Mouse (Mus musculus): ENCODE data around the gene Carnmt1.

The Carnmt1 gene

GRCm38 (mm10) chr19:18670608-18671007, at the start of gene Carnmt1:
Gene Carnmt1, plus strand, starts transcription at chr19:18670764.
- peak; percentile 95 for DNase-seq (ENCODE audit: low read depth, low spot score)

DNA sequence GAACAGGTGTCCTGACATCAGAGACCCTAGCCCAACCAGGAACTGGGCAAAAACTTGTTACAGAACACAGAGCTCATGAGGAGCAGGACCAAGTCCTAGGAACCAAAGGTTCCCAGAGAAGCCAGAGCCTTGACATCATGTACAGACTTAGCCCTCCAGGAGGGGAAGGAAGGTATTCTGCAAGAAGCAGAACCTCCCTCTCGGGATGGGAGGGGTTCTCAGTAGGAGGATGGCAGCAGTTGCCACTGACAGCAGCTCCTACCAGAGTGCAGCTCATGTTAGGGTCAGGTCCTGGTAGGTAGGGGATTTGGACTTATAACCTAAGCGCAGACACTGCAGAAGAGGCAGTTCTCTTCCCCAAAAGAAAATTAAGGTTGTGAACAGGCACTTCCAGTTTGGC, 46.7 kb upstream of the Carnmt1 start:
- no peak for DNase-seq (ENCODE audit: low read depth, low spot score)

- no peak for DNase-seq (ENCODE audit: low read depth, low spot score)
Measured at GRCm38 (mm10) chr19:18629589-18629988, 41.0 kb upstream of the Carnmt1 start.

- no peak for DNase-seq (ENCODE audit: low read depth, low spot score)
Measured at GRCm38 (mm10) chr19:18630221-18631119, 40.1 kb upstream of the Carnmt1 start.

GRCm38 (mm10) chr19:18631161-18631643, 39.4 kb upstream of the Carnmt1 start:
- DNase-seq (ENCODE audit: low read depth, low spot score): no peak

GRCm38 (mm10) chr19:18631644-18632219, 38.8 kb upstream of the Carnmt1 start, which contains the start of the genes Ostf1 and Nmrk1:
Gene Ostf1, minus strand, starts transcription at chr19:18631823.
Gene Nmrk1, plus strand, starts transcription at chr19:18631950.
- DNase-seq (ENCODE audit: low read depth, low spot score): peak; percentile 66

- DNase-seq (ENCODE audit: low read depth, low spot score): no peak
Measured at GRCm38 (mm10) chr19:18632231-18633185, 38.1 kb upstream of the Carnmt1 start.

GRCm38 (mm10) chr19:18637954-18638353, 32.6 kb upstream of the Carnmt1 start:
- DNase-seq (ENCODE audit: low read depth, low spot score): no peak

- no peak for DNase-seq (ENCODE audit: low read depth, low spot score)
Measured at GRCm38 (mm10) chr19:18638949-18639348, 31.6 kb upstream of the Carnmt1 start.

- no peak for DNase-seq (ENCODE audit: low read depth, low spot score)
Measured at GRCm38 (mm10) chr19:18639552-18639951, 31.0 kb upstream of the Carnmt1 start.

- DNase-seq (ENCODE audit: low read depth, low spot score): no peak
Measured at GRCm38 (mm10) chr19:18641001-18641400, 29.6 kb upstream of the Carnmt1 start.

GRCm38 (mm10) chr19:18643411-18643810, 27.2 kb upstream of the Carnmt1 start:
- DNase-seq (ENCODE audit: low read depth, low spot score): no peak

GRCm38 (mm10) chr19:18644084-18644483, 26.5 kb upstream of the Carnmt1 start:
- no peak for DNase-seq (ENCODE audit: low read depth, low spot score)

DNA sequence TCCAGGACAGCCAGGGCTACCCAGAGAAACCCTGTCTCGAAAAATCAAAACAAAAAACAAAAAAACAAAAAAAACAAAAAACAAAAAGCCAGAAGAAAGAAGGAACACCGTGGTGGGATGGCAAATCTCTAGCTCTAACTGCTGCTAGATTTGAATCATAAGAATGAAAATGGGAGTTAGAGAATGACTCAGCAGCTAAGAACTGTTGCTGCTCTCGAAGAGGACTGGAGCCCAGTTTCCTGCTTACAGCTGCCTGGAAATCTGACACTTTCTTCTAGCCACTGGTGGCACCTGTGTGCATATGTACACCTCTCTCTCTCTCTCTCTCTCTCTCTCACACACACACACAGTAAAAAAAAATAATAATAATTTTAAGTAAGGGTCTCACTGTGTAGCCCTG, 24.2 kb upstream of the Carnmt1 start:
- no peak for DNase-seq (ENCODE audit: low read depth, low spot score)

- DNase-seq (ENCODE audit: low read depth, low spot score): no peak
Measured at GRCm38 (mm10) chr19:18646853-18647420, 23.6 kb upstream of the Carnmt1 start.

- no peak for DNase-seq (ENCODE audit: low read depth, low spot score)
Measured at GRCm38 (mm10) chr19:18647775-18648557, 22.6 kb upstream of the Carnmt1 start.

- DNase-seq (ENCODE audit: low read depth, low spot score): no peak
Measured at GRCm38 (mm10) chr19:18648558-18648945, 22.0 kb upstream of the Carnmt1 start.

DNA sequence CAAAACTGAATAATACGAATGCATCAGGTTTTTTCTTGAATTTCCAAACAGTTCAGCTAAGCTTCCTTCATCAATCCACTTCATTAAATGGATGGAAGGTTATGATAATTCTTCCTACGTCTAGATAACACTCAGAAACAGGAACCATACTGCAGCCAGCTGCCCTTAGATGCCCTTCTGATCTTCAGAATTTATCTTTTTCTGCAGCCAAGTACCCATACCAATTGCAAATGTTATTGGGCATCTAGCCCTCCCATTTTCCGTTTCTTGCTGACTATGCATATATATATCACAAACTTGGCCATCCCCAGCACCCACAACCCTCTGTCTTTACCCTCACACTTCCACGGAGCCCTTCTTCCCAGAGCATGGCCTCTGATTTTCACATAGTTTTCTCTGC, 20.6 kb upstream of the Carnmt1 start:
- no peak for DNase-seq (ENCODE audit: low read depth, low spot score)

- no peak for DNase-seq (ENCODE audit: low read depth, low spot score)
Measured at GRCm38 (mm10) chr19:18650473-18650872, 20.1 kb upstream of the Carnmt1 start.

DNA sequence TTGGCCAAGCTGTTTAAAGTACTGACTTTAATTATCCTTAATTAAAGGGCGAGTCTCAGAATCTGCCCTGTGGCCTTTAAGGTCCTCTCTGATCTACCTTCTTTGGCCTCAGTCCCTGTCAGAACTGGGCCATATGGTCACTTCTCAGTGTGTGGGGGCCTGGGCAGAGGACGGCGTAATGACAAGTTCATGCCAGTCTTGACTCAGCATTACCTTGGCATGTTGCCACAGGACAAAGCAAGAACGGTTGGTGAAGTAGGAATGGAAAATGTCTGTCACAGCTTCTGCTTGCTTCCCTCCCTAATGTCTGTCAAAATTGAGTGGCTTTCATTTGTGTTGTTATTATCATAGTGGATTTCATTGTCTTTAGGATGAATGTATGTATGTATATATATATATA, 18.0 kb upstream of the Carnmt1 start:
- DNase-seq (ENCODE audit: low read depth, low spot score): no peak

Data from telencephalon, adult 2 months (tissue).